Mouse (Mus musculus): ENCODE results near the gene Pi4k2b.

The Pi4k2b gene

DNA sequence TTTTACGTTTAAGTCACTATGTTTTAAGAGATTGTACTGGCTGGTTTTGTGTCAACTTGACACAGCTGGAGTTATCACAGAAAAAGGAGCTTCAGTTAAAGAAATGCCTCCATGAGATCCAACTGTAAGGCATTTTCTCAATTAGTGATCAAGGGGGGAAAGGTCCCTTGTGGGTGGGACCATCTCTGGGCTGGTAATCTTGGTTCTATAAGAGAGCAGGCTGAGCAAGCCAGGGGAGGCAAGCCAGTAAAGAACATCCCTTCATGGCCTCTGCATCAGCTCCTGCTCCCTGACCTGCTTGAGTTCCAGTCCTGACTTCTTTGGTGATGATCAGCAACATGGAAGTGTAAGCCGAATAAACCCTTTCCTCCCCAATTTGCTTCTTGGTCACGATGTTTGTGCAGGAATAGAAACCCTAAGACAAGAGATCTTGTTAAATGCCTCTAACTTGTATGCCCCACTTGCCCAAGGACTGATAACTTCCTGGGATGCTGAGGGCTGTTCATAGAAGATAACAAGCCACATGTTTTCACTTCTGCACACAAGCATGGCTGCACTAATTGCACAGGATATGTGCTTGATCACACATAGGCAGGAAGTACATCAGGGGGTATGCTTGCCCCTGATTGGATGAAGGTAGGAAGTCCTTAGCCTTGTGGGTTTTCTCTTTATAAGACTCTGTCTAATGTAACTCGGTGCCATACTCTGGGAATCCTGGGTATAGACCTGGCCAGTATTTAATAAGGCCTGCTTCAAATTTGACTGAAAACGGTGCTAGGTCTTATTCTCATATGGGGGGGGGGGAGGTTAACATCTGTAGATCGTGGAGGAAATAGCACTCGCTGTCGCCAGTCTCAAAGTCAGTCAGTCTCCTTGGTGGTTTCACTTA, 35.3 kb downstream of the Pi4k2b start:
- peak in 1 of 2 experiments; percentile 19 for DNase-seq (ENCODE audit: low spot score in 2 of 2)

- peak; percentile 87 to 95 for DNase-seq (ENCODE audit: low spot score in 2 of 2)
These were observed 41.3 kb downstream of the Pi4k2b start for GRCm38 (mm10) chr5:52782523-52783250.

- DNase-seq (ENCODE audit: low spot score in 2 of 2), result no peak
These were observed 41.9 kb downstream of the Pi4k2b start for GRCm38 (mm10) chr5:52783251-52783620.

GRCm38 (mm10) chr5:52783957-52784356, 42.6 kb downstream of the Pi4k2b start:
- no peak for DNase-seq (ENCODE audit: low spot score in 2 of 2)

GRCm38 (mm10) chr5:52786556-52787322, 45.4 kb downstream of the Pi4k2b start:
- no peak for DNase-seq (ENCODE audit: low spot score in 2 of 2)

- no peak for DNase-seq (ENCODE audit: low spot score in 2 of 2)
These were observed 51.9 kb downstream of the Pi4k2b start for GRCm38 (mm10) chr5:52793230-52793629.

- DNase-seq (ENCODE audit: low spot score in 2 of 2), result no peak
These were observed 52.7 kb downstream of the Pi4k2b start for GRCm38 (mm10) chr5:52794109-52794508.

DNA sequence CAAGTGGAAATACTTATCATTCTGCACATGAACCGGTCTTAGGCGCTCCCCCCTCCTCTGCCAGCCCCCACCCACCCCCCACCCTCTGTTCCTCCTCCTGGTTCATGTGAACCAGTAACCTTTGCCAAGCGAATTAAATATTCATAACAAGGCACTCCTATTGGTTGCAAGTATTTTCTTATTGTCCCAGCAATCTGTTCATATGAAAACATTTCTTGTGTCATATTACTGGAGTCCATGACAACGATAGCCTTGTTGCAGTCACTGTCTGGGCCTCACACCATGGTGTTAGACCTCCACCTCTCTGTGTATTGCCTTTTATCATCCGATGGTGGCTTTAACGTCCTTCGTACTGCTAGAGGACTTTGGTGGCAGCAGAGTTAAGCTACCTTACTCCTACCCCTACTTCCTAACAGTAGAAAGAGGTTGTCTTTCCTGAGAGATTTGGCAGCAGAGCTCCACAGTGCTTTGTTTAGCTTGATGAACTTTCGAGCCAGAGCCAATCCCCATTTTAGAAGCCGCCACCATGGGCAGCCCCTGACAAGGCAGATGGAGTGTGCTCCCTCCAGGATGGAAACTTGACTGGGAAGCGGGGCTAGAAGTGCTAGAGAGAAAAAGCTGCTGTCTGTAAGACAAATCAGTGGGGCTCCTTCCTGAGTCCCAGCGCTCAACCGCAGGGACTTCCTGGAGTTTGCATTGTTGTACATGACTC, 58.1 kb downstream of the Pi4k2b start:
- no peak for DNase-seq (ENCODE audit: low spot score in 2 of 2)

DNA sequence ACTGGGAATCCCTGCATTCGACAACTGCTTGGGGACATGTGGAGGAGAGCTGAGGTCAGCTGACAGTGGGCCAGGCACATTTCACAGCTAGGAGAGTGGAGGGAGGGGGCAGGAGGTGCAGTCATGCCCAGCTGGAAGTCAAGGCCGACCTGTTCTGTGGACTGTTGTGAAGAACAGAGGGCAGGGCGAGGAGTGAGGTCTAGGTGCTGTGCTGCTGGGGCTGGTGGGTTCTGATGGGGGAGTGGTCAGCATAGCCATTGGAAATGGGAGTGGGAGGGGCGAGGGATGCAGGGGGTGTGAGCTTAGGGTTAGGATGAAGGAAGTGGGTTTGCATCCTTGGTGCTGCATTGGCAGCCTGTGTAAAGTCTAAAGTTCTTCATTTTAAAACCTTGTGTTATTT, 64.4 kb downstream of the Pi4k2b start:
- no peak for DNase-seq (ENCODE audit: low spot score in 2 of 2)

- no peak for DNase-seq (ENCODE audit: low spot score in 2 of 2)
These were observed 65.0 kb downstream of the Pi4k2b start for GRCm38 (mm10) chr5:52806349-52806748.

DNA sequence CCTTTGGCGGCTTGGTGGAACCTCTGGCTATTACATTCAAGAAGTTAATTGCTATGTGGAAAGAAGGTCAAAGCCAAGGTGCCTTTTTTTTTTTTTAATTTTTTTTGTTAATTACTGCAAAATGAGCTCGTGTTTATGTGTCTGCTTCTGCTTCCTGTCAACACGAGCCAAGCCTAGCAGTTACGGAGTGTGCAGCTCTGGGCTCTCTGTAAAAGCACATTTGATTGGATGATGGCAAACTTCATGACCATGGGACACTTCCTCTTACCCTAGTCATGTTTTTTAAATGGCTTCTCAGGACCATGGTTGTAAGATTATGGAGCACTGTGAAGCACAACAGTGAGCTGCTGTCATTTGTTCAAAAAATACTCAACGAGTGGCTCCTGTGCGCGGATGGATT, 65.7 kb downstream of the Pi4k2b start:
- no peak for DNase-seq (ENCODE audit: low spot score in 2 of 2)

DNA sequence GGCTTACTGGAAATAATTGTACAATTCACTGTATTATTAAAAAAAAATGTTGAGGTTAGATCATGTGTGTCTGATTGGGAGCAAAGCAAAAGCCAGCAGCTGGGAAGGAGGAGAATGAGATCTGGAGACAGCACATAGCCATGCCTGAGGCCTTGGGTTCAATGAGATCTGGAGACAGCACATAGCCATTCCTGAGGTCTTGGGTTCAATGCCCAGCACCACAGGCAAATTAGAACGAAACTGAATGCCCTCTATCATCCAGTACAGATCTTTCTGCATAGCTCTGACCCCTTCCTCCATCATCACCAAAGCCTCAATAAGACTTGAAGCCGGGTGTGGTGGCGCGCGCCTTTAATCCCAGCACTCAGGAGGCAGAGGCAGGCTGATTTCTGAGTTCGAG, 69.1 kb downstream of the Pi4k2b start:
- no peak for DNase-seq (ENCODE audit: low spot score in 2 of 2)

- DNase-seq (ENCODE audit: low spot score in 2 of 2), result no peak
These were observed 69.7 kb downstream of the Pi4k2b start for GRCm38 (mm10) chr5:52811056-52811455.

DNA sequence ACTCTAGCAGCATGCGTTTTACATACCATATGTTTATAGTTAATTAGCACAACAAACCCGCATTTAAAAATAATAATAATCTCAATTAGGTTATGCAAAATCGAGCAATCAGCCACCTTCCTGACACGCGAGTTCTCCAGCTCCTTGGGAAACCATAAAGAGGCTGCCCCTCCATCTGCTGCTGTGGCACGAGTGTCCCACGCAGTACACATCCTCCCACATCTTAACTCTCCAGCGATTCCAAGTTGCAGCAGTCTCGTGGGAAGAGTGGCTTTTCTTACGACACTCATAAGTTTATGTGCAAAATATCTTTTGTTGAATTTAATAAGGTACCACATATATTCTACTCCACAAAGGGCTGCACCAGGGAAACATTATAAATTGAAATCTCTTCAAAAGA, 71.1 kb downstream of the Pi4k2b start:
- no peak for DNase-seq (ENCODE audit: low spot score in 2 of 2)

- DNase-seq (ENCODE audit: low spot score in 2 of 2), result no peak
These were observed 71.9 kb downstream of the Pi4k2b start for GRCm38 (mm10) chr5:52813312-52813711.

- DNase-seq (ENCODE audit: low spot score in 2 of 2), result no peak
These were observed 77.3 kb downstream of the Pi4k2b start for GRCm38 (mm10) chr5:52818676-52819075.
